Mouse (Mus musculus) naive thymus-derived CD4-positive, alpha-beta T cell, adult 2 months (primary cell): Measurements from ENCODE around the gene Hdgfl1.

ENCODE experiments used
- DNase-seq: peaks from one replicate; pipeline ENCODE4 v3.0.0-alpha.2; 2011; ENCODE audit warnings: low read depth

Hdgfl1 gene

GRCm38 (mm10) chr13:26769955-26770354, at the start of gene Hdgfl1:
TSS of gene Hdgfl1 (minus strand) at chr13:26770165.
- DNase-seq = no peak

- DNase-seq = no peak
These were observed 25.5 kb upstream of the Hdgfl1 start for GRCm38 (mm10) chr13:26795460-26795859.

DNA sequence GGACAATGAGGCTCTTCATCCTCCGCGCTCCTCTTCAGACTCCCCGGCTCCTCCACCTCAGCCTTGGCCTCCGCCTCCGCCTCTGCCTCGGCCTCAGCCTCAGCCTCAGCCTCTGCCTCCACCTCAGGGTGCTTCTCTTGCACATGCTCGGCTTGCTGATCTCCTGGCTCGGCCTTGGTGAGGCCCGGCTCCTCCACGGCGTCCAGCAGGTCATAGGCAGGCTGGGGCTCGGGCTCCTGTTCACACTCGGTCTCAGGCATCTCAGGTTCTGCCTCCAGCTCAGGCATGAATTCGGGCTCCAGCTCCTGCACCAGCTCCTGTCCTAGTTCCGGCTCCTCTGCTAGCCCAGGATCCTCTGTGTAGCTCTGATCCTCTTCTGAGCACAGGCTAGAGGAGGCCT, 541 bp downstream of the Hdgfl1 start:
- no peak for DNase-seq

DNA sequence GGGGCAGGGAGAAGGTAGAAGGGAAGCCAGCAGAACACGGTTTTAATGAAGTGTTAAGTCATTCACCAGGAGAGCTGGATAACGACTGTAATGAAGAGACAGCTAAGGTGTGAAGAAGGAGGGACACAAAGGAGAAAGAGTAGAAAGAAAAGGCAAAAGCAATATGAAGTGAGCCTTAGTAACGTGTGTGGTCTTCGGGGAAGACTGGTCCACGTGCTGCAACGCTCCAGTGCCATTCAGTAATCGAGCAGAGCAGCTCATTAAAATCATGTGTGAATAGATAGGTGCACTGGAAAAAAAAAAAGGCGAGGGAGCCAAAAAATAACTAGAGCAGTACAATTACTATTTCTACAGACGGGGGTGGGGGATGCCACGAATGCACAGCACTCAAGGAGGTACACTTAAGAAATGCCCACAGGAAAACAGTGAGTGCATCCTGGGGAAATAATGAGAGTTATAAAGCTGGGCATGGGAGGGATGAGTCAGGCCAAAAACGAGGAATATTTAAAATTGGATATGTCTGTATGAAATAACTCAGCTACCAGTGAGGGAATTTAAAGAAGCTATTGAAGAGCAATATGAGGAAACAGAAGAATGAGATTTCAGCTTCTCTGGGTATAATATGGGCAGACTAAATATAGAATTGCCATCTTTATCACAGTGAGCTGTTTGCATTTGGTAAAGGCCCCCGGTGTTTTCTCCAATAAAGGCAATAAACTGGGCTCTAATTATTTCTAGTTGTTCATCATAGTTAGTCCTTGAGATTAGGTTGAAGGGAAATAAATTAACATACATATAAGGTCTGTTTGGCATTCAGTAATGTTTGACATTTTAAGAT, 7.8 kb downstream of the Hdgfl1 start:
- no peak for DNase-seq

GRCm38 (mm10) chr13:26752863-26753262, 17.1 kb downstream of the Hdgfl1 start:
- no peak for DNase-seq

- no peak for DNase-seq
These were observed 17.6 kb downstream of the Hdgfl1 start for GRCm38 (mm10) chr13:26752414-26752813.

- DNase-seq = no peak
These were observed 24.1 kb downstream of the Hdgfl1 start for GRCm38 (mm10) chr13:26745760-26746457.

DNA sequence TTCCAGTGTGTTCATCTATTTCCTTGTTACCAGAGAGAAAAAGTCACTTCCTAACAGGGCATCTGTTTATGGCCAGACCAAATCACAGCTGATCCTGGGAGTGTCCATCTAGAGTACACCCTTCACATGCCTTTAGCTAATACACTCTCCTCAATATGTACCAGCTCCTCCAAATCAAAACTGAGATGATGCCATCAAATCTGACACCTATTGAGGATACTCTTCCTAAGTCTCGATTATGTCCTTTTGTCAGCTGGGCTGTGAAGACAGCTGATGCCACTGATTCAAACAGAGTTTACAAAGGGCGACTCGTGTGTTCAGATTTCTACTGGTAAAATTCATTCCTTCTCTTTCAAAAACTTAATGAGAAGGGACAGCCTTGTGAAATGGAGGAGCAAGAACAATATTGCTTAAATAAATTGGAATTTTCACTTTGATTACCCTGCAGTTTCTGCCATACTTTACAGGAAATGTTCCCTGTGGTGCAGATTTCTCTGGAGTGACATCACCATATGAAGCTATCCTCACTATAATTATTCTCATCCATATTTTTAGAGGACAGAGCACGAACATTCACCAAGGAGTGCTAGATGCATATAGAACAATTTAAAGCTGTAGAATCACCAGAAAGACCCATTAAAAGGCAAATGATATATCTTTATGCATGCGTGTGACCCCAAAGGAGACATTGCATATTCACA, 24.8 kb downstream of the Hdgfl1 start:
- no peak for DNase-seq

- DNase-seq = no peak
These were observed 25.9 kb downstream of the Hdgfl1 start for GRCm38 (mm10) chr13:26744068-26744467.

GRCm38 (mm10) chr13:26734981-26735380, 35.0 kb downstream of the Hdgfl1 start:
- DNase-seq = no peak

DNA sequence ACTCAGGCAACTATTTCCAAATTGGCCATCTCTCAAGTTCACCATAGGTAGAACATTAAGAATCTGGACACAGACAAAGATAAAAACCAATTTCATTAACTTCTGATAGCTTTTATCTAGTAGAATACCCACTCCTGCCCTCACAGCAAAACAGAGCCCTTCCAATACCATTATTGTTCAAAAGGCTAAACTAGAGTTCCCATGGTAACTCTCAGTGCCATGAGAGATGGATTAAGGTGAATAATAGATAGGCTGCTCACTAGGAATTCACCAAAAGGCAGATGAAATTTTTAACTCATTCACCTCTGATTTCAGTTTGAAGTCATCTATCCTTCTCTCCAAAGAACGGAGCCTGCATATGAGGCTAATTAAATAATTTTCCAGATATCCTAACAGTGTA, 45.7 kb downstream of the Hdgfl1 start:
- no peak for DNase-seq

- DNase-seq = no peak
These were observed 48.6 kb downstream of the Hdgfl1 start for GRCm38 (mm10) chr13:26721333-26721732.

- no peak for DNase-seq
These were observed 49.0 kb downstream of the Hdgfl1 start for GRCm38 (mm10) chr13:26720917-26721316.

DNA sequence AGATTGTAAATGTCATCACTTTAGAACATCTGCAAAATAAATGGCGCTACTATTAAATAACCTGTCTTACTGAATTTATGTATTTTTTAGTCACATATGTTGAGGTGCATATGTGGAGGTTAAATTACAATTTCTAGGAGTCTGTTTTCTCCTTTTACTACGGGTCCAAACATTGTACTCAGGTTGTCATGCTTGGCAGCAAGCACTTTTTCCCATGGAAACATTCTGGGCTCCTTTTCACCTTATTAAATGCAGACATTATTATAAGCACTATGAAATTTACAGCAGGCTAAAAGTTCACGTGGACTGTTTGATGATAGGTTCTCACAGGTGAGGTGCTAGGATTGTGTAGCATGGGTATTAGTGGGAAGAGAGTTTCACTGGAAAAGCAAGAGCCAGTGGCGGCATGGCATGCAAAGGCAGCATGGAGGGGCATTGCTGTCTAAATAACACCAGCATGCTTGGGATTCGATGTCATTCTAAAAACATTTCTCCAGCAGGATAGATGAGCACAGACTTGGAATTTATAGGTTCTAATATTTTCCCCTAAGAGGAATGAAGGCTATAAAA, 50.7 kb downstream of the Hdgfl1 start:
- no peak for DNase-seq
